Mouse (Mus musculus) Patski (cell line): ENCODE measurements at regions not wholly inside any gene's neighbourhood (a gene's known extent, or its start where the extent isn't known, plus 50 kb on each side); places are given as distances from the start of the nearest gene placed in this dataset.
"Not testable (repeated sequence)": the region's sequence is repeated elsewhere in the genome, so short reads cannot be mapped to it uniquely, and the experiment has no call there.

ENCODE experiments used
- ATAC-seq: fragments of 100-300 bp; one replicate; pipeline ENCODE4 v1.8.0; 2021
- CTCF ChIA-PET: fragments of 350-600 bp; sonication (Branson Sonifier 250); formaldehyde crosslinking; loops from one replicate; lab custom pipeline; 2022; ENCODE audit warnings: inconsistent platforms; lab: Charles Lee
- POLR2A ChIA-PET: fragments of 350-600 bp; sonication (Branson Sonifier 250); formaldehyde crosslinking; loops from one replicate; lab custom pipeline; 2022; ENCODE audit warnings: antibody characterized with exemption, inconsistent platforms; lab: Charles Lee
- DNase-seq: peaks from one replicate; pipeline ENCODE4 v3.0.0-alpha.2; 2011; ENCODE audit warnings: low read depth, low spot score
- H3K27me3 ChIP-seq: fragments of 371-371 bp; one replicate; pipeline ENCODE4 v1.5.1; 2021
- CTCF ChIP-seq: fragments of 100-300 bp; IDR thresholded peaks from one replicate; pipeline ENCODE4 v1.5.1; 2021
- in situ Hi-C: fragments of 300-500 bp; cut with MboI; formaldehyde crosslinking; loops from 3 replicates; pipeline ENCODE4 v1.11.1; 2018; ENCODE audit warnings: low pct_unique_long_range_greater_than_20kb, mixed read lengths

DNA sequence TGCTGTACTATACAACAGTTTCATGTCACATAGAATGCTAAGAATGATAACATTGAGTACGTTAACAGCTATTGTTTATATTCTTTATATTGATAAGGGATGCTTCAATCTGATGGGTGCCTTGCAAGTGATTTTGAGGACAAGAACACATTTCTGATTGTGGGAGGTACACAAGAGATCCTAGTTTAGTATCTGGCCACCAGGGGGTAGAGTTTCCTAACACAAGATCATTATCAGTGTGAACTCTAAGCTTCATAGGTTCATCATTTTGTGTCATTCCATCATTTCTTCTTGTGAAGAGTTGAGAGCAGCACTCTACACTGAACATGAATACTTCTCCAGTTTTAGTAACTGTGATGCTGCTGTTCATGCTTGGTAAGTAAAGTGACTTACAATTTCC, 799.9 kb downstream of the Dad1 start:
- in situ Hi-C loops = no loop called here
- DNase-seq (no peak), ATAC-seq (no peak)
- ChIA-PET CTCF (no interaction called here), POLR2A (no interaction called here)
- TF ChIP-seq CTCF = no peak
- H3K27me3 ChIP-seq = no peaks in the 10 kb centered on the region

DNA sequence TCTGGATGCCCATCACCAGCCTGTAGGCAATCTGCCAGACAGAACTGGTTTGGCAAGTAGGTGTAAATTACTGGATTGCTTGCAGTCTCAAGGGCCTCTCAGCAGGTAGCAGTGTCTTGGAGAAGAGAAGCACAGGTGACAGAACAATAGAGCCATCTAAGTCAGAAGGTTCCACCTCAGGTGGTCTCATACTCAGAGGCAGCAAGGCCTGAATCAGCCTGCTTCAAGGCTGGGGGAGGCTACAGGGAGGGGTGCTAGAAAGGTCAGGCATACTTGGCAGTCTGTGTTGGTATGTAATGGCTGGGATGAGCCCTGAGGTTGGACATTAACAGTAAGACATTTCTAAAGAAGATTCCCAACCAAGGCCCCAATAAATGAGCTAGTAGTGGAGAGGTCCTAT, 814.3 kb downstream of the Dad1 start:
- POLR2A ChIA-PET, CTCF ChIA-PET, DNase-seq, H3K27me3 ChIP-seq, ATAC-seq: not testable (repeated sequence)
- in situ Hi-C loops = loop anchor here (10.0 kb wide), 1 partner anchor 705 kb away; no protein-coding TSS in a partner anchor

DNA sequence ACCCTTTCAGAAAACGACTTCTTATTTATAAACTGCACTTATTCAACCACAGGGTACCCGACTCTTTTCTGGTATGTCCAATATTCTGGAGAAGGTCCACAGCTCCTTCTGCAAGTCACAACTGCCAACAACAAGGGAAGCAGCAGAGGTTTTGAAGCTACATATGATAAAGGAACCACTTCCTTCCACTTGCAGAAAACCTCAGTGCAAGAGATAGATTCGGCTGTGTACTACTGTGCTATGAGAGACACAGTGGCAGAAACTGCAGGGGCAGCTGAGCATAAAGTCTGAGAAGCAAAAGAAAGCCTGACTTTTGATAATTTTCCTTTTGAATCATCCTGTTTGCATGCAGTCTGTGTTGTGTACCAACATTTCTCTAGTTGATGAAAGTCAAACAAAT, 823.8 kb downstream of the Dad1 start:
- in situ Hi-C loops = loop anchor here (10.0 kb wide), 1 partner anchor 695 kb away; no protein-coding TSS in a partner anchor
- DNase-seq, H3K27me3 ChIP-seq, POLR2A ChIA-PET, CTCF ChIA-PET, ATAC-seq: not testable (repeated sequence)

DNA sequence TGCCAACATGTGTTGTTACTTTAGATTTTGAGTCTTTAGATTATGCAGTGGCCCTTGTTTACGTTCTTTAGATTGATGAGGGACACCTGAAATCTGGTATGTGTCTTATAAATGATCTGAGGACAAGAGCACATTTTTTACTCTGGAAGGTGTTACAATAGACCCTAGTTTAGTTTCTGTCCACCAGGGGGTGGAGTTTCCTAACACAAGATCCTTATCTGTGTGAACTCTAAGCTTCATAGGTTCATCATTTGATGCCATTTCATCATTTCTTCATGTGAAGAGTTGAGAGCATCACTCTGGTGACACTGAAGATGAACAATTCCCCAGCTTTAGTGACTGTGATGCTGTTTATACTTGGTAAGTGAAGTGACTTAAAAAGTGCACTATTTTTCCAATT, 825.5 kb downstream of the Dad1 start:
- ATAC-seq, H3K27me3 ChIP-seq, POLR2A ChIA-PET, in situ Hi-C loops, CTCF ChIA-PET, DNase-seq: not testable (repeated sequence)

DNA sequence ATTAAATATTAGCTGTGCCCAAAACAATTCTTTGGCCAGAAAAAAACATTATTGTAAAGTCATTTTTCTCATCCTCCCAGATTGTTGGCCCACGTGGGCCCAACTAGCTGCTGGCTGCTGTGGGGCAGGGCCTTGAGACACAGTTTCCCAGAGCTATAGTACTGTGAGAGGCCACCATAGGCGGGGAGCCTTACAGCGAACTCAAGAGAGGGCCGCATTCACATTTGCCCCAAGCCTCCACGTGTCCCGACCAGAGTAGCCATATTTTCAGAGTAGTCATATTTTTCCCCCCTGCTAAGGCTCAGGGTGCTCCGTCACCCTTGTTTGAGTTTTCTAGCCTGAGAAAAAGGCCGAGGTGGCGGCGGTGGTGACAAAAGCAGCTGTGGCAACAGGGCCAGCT, 826.3 kb downstream of the Dad1 start:
- in situ Hi-C loops, H3K27me3 ChIP-seq, CTCF ChIA-PET, ATAC-seq, POLR2A ChIA-PET, DNase-seq: not testable (repeated sequence)

DNA sequence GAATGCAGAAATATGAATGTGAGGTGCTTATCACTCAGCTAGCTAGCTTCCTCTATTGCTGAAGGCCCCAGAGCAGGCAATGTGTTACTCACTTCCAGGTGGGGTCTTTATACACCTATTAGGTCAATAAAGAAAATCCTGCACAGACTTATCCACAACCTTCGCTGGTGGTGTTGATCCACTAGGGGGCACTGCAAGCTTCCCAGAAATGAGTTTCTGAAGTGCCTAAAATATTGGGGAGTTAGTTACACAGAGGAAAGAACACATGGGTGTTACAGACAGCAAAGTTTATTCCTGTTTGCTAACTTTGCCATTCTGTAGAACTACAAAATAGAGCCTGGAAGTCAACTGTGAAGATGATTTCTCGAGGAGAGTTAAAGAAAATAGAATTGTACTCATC, 836.9 kb downstream of the Dad1 start:
- H3K27me3 ChIP-seq, ATAC-seq, in situ Hi-C loops, DNase-seq, CTCF ChIA-PET, POLR2A ChIA-PET: not testable (repeated sequence)

DNA sequence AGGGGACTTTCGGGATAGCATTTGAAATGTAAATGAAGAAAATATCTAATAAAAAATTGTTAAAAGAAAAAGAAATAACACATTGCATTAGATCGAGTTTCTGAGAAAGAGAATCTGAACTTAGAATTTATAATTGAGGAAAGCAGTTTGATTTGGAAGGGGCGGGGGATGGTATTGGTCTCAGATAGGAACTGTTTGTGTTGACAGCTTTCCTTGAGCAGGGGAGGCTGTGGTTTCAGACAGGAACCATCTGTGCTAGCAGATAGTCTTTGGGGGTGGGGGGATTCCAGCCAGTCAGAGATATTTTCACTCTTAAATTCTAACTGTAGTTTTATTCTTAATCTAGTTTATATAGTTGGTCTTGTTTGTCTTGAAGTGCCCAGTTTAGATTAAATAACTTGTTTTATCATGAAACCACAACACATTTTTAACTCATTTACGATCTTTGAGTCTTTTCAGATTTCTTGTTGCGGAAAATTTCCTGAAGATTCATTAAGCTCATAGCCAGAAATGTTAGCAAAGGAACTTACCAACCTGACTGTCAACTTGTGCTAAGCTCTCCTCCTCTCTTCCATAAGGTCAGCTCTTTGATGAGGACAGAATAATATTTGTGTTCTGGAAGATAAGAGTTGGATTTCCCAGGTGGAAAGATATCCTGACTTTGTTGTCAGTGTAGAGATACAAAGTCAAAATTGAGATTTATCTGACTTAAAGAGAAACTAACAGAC, 846.2 kb downstream of the Dad1 start:
- in situ Hi-C loops, H3K27me3 ChIP-seq, CTCF ChIA-PET, DNase-seq, POLR2A ChIA-PET, ATAC-seq: not testable (repeated sequence)

DNA sequence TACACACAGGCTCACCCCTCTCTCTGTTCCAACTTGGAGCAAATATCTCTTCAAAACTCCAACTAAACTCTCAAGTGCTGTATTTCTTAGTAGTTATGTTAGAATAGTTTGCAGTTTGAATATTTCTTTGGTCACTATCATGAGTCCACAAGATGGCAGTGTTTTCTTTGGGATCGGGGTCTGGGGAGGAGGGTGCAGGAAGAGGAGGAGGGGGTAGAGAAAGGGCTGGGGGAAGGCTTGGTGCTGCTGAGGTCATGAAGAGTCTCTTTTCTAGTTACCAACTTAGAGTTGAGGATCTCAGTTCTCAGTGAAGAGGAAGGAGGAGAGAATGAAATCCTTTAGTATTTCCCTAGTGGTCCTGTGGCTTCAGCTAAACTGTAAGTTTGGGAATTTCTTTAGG, 863.6 kb downstream of the Dad1 start:
- DNase-seq, ATAC-seq, CTCF ChIA-PET, H3K27me3 ChIP-seq, in situ Hi-C loops, POLR2A ChIA-PET: not testable (repeated sequence)

DNA sequence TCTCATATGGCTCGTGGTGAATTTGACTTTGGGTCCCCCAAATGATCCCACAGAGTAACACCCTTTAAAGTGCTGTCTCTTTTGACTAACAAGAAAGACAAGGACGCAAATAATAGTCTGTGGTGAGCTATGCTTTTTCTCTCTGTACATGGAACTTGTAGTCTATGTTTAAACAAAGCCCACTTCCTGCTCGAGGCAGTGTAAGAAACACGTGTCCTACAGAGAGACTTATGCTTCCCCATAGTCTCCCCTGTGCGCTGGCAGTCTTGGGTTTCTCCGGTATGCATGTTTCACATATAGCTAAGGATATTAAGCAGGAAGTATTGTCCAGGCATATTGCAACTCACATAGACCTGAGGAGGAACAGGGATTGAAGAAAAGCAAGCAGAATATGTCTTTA, 879.0 kb upstream of the Olfr1507 start:
- DNase-seq, in situ Hi-C loops, POLR2A ChIA-PET, ATAC-seq, H3K27me3 ChIP-seq, CTCF ChIA-PET: not testable (repeated sequence)

DNA sequence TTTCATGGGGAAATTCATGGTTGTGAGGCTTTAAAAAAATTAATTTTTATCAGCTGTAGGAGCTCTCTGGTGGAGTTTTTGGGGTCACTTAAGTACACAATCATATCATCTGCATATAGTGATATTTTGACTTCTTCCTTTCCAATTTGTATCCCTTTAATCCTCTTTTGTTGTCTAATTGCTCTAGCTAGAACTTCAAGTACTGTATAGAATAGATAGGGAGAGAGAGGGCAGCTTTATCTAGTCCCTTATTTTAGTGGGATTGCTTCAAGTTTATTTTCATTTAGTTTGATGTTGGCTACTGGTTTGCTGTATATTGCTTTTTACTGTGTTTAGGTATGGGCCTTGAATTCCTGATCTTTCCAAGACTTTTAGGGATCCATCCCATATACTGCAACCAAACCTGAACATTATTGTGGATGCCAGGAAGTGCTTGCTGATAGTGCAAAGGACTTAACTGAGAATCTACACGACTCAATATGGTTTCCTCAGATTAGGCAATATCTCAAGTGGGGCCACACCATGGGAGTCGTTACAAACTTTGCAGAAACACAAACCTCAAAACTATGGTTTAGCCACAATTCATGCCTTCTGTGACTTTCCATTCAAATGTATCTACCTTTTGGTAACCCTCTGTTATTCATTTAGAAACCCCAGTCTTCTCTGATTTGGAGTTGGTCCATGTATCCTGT, 878.4 kb upstream of the Olfr1507 start:
- DNase-seq, CTCF ChIA-PET, ATAC-seq, in situ Hi-C loops, H3K27me3 ChIP-seq, POLR2A ChIA-PET: not testable (repeated sequence)

DNA sequence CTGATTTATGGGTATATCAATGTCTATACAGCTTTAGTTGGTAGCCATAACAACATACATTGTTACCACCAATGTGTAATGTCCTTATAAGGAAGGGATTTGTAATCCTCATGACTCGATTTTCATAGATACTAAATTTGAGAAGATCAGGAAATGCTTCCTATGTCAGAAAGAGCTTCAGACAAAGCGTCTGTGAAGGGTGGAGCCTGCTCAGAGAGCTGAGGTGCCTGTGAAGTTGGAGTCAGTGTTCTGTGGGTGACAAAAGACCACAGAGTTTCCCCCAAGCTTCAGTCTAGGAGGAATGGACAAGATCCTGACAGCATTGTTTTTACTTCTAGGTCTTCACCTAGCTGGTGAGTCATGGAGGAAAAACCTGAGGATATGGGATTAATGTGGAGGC, 874.2 kb upstream of the Olfr1507 start:
- H3K27me3 ChIP-seq = no peaks in the 10 kb centered on the region
- POLR2A ChIA-PET = no interaction called here
- CTCF ChIA-PET = no interaction called here
- TF ChIP-seq CTCF = no peak
- no peak for ATAC-seq
- no peak for DNase-seq
- in situ Hi-C loops = no loop called here

DNA sequence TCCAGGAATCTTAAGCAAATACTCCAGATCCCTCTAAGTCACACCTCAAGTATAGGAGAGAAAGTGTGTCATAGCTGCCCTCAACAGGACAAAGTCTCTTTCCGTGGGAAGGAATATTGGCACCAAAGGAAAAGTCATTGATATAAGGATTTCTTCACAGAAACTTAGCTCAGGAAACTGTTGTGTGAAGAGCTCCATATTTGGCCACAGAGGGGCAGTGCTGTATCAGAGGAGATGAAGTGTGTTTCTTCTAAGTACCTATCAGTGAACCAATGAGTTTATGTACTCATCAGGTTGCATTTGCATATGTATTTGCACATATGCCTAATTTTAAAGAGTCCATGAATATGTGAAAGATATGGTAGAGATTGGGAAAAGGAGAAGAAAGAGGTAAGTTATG, 871.9 kb upstream of the Olfr1507 start:
- POLR2A ChIA-PET, CTCF ChIA-PET, ATAC-seq, DNase-seq, in situ Hi-C loops, H3K27me3 ChIP-seq: not testable (repeated sequence)

DNA sequence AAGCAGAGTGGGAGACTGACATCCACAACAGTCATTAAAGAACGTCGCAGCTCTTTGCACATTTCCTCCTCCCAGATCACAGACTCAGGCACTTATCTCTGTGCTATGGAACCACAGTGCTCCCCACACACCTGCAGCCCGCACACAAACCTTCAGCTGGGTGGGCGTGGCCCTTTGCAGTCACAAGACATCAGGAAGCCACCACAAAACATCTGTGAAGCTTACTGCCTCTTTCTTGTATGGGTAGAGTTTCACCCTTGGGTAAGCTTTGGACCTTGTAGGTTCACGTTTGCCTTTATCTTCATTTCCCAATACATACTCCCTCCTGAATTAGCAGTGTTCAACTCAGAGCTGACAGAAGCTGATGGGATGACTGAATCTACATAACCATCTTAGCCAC, 868.4 kb upstream of the Olfr1507 start:
- POLR2A ChIA-PET, ATAC-seq, H3K27me3 ChIP-seq, CTCF ChIA-PET, DNase-seq, in situ Hi-C loops: not testable (repeated sequence)

DNA sequence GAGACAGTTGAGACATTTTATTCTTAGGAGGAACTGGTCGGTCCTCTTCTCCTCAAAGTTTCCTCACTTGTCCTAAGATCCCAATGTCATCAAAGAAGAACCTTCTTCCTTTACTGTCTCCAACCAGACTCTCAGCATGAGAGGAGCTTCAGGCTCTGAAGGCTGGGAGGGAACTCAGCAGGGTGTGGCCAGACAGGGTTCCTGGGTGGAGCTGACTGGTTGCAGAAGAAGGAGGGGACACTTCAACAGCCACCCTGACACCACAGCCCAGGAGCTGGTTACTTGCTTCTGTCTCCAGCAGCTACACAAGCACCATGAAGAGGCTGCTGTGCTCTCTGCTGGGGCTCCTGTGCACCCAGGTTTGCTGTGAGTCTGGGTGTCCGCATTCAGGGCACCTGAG, 866.5 kb upstream of the Olfr1507 start:
- in situ Hi-C loops, ATAC-seq, H3K27me3 ChIP-seq, POLR2A ChIA-PET, DNase-seq, CTCF ChIA-PET: not testable (repeated sequence)

DNA sequence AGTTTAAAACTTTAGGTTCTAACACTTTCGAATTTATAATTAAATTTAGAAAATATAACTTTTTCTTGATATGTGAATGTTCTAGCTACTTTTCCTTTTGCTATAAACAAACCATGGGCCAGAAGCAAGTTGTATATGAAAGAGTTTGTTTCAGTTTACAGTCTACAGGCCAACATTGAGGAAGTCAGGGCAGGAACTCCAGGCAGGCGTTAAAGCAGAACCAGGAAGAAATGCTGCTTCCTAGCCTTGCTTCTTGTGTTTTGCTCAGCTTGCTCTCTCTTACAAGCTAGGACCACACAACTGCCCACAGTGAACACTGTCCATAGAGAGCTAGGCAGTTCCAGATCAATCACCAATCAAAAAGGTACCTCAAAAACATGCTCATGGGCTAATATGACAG, 861.9 kb upstream of the Olfr1507 start:
- H3K27me3 ChIP-seq, in situ Hi-C loops, CTCF ChIA-PET, ATAC-seq, POLR2A ChIA-PET, DNase-seq: not testable (repeated sequence)
